Mouse (Mus musculus) midbrain, embryonic 11.5 days (tissue): ENCODE results near the gene Pml. TPM values are rescaled to one million over a fixed set of nuclear protein-coding genes. Genes with fewer than 3 reads are reported as not detected.

Source experiments
- ATAC-seq: fragments of 200-750 bp; cut with Nextera tagmentation; 2 replicates; pipeline ENCODE4 v1.8.0; 2017; ENCODE audit warnings: moderate TSS enrichment, moderate library complexity; ENCODE audit not compliant: low FRiP score
- DNase-seq: peaks from one replicate; pipeline ENCODE4 v3.0.0; 2015; ENCODE audit warnings: low spot score; ENCODE audit errors: missing footprints
- H3K27ac ChIP-seq: fragments of 300-500 bp; sonication (generic); 2 replicates; pipeline ENCODE4 v1.5.1; 2014; ENCODE audit warnings: low read depth, low read length
- H3K27me3 ChIP-seq: fragments of 300-500 bp; sonication (generic); 2 replicates; pipeline ENCODE4 v1.6.1; 2014; ENCODE audit warnings: mild to moderate bottlenecking, low read length, moderate library complexity, mixed read lengths; ENCODE audit not compliant: control insufficient read depth, insufficient read depth
- H3K36me3 ChIP-seq: fragments of 300-500 bp; sonication (generic); 2 replicates; pipeline ENCODE4 v1.6.1; 2014; ENCODE audit warnings: mild to moderate bottlenecking, low read length, moderate library complexity, mixed read lengths; ENCODE audit not compliant: control insufficient read depth, insufficient read depth
- H3K4me1 ChIP-seq: fragments of 300-500 bp; sonication (generic); 2 replicates; pipeline ENCODE4 v1.6.1; 2014; ENCODE audit warnings: low read length; ENCODE audit not compliant: control insufficient read depth, insufficient read depth
- H3K4me2 ChIP-seq: fragments of 300-500 bp; sonication (generic); 2 replicates; pipeline ENCODE4 v1.6.1; 2014; ENCODE audit warnings: mild to moderate bottlenecking, moderate library complexity
- H3K4me3 ChIP-seq: fragments of 300-500 bp; sonication (generic); 2 replicates; pipeline ENCODE4 v1.5.1; 2014; ENCODE audit warnings: low read depth, low read length
- H3K9ac ChIP-seq: fragments of 300-500 bp; sonication (generic); 2 replicates; pipeline ENCODE4 v1.6.1; 2014; ENCODE audit warnings: low read length
- H3K9me3 ChIP-seq: fragments of 300-500 bp; sonication (generic); 2 replicates; pipeline ENCODE4 v1.6.1; 2016; ENCODE audit warnings: low read length; ENCODE audit not compliant: control insufficient read depth
- WGBS: fragments of 180-500 bp; shearing (Covaris S2); extraction: QIAGEN DNeasy Blood & Tissue Kit; methylation state at CpG from one replicate; pipeline ENCODE4 v1.1.7; 2014; 5-methylcytosine and 5-hydroxymethylcytosine counted together
- microRNA-seq: library from miRNA; unstranded; fragments of <30 nt; microRNA quantifications from one replicate; pipeline ENCODE4, GENCODE M21; 2017
- polyA plus RNA-seq: library from polyadenylated mRNA; unstranded; fragments of >200 nt; fragmentation: Nextera tagmentation; extraction: Ambion mirVana; gene quantifications from 2 replicates; pipeline ENCODE4 v1.2.1, GENCODE M21; 2014

Gene Pml
- polyA plus RNA-seq, 1 experiment from 2014 or later, result 10.1 TPM

DNA sequence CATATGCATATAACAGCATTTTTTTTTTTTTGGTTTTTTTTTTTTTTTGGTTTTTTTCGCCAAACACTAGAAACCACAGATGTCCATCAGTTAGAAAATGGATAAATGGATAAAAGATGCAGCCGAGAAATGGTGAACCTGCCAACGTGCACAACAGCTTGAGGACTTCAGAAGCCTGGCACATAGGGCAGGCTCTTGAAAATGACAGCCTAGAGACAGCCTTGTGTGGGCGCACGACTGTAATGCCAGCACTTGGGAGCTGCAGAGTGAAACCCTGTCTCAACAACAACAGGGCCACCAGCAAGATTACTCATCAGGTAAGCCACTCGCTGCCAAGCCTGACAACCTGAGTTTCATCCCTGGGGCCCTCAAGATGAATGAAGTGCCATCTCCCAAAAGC is 80.2 kb downstream of the Pml start:
- no peaks in the 10 kb centered on the region for H3K36me3 ChIP-seq
- H3K27me3 ChIP-seq, result no peaks in the 10 kb centered on the region
- H3K4me3 ChIP-seq, result no peak overlapping the region
- H3K4me1 ChIP-seq, result peaks cover 7% of the 10 kb centered on the region; the same call in 1 of the 2 replicates
- WGBS, result 90% methylated on average over 6 of the region's 6 CpGs
- H3K4me2 ChIP-seq, result no peak overlapping the region
- no peak for ATAC-seq
- H3K9ac ChIP-seq, result no peak overlapping the region
- H3K27ac ChIP-seq, result no peak overlapping the region
- DNase-seq, result no peak
- H3K9me3 ChIP-seq, result no peaks in the 10 kb centered on the region

DNA sequence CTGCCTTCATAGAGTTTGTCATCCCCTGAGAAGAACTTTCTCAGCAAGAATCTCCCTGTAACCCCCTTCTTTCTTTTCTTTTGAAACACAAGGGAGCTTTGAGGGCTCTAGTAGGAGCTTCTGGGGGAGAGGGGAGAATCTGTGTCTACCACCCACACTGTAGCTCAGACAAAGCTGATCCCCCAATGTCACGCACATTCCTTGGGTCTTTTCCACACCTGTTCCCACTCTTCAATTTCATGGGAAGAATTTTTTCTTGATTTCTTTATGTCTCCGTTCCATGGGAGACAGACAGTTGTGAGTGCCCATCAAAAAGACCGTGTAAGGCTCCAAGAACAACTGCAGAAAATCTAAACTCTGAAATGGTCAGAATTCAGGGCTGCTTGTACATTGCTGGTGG is 80.7 kb downstream of the Pml start:
- ATAC-seq (no peak), DNase-seq (no peak)
- Histone ChIP-seq H3K9me3 (no peaks in the 10 kb centered on the region), H3K4me3 (no peak overlapping the region), H3K27me3 (no peaks in the 10 kb centered on the region), H3K36me3 (no peaks in the 10 kb centered on the region), H3K4me2 (no peak overlapping the region), H3K9ac (no peak overlapping the region), H3K4me1 (peaks cover 7% of the 10 kb centered on the region; the same call in 1 of the 2 replicates), H3K27ac (no peak overlapping the region)
- 77% methylated on average over 3 of the region's 3 CpGs for WGBS

Small RNA genes lying within 50 kb of the gene (microRNA-seq; reads per million reads assigned to microRNA genes)
- not detected for gene Mir6385

Other genes starting within 250 kb of the Pml start
- gene Cyp11a1, start 243.4 kb downstream of the Pml start, polyA plus RNA-seq, result 0.12 TPM in 1 of 2 replicates, not detected in the other
- 7.3 and 9.7 TPM in 2 replicates for gene Stra6, start 186.0 kb downstream of the Pml start, polyA plus RNA-seq
- 0.41 and 0.90 TPM in 2 replicates for gene Ccdc33, start 131.0 kb downstream of the Pml start, polyA plus RNA-seq
- 13.0 and 13.9 TPM in 2 replicates for gene Islr, start 45.5 kb downstream of the Pml start, polyA plus RNA-seq
- gene Islr2, start 45.5 kb downstream of the Pml start, polyA plus RNA-seq, result 18.7 and 19.6 TPM in 2 replicates
- gene Stoml1, start 3.4 kb upstream of the Pml start, polyA plus RNA-seq, result 27.6 and 29.7 TPM in 2 replicates
- 9.9 TPM in 2 replicates for gene Loxl1, start 63.4 kb upstream of the Pml start, polyA plus RNA-seq
- not detected in 2 replicates for gene Tbc1d21, start 120.7 kb upstream of the Pml start, polyA plus RNA-seq
- 1.4 and 1.8 TPM in 2 replicates for gene Insyn1, start 238.8 kb upstream of the Pml start, polyA plus RNA-seq